Mouse (Mus musculus) inflammation-experienced regulatory T-cells, adult 6 months (primary cell): ENCODE data around the gene Olfr1143. TPM values are rescaled to one million over a fixed set of nuclear protein-coding genes. Genes with fewer than 3 reads are reported as not detected.

Source experiments
- ATAC-seq: one replicate; pipeline ENCODE4 v1.8.0; 2017
- polyA plus RNA-seq, 3 experiments: library from polyadenylated mRNA; unstranded; fragments of 100-300 nt; shearing (Covaris generic); gene quantifications; one replicate each; pipeline ENCODE4 v1.2.1; 2017

Olfr1143 gene
- not detected for polyA plus RNA-seq

GRCm38 (mm10) chr2:87800292-87800691 lies at the start of gene Olfr1143:
Gene Olfr1143 (plus strand): TSS chr2:87800592.
- no peak for ATAC-seq

GRCm38 (mm10) chr2:87753891-87754290 lies 46.5 kb upstream of the Olfr1143 start, which contains the start of gene Olfr1141:
Gene Olfr1141 (minus strand): TSS chr2:87753991.
- no peak for ATAC-seq

GRCm38 (mm10) chr2:87776143-87776542 lies 24.2 kb upstream of the Olfr1143 start:
- no peak for ATAC-seq

- no peak for ATAC-seq
Measured at GRCm38 (mm10) chr2:87779183-87779582, 21.2 kb upstream of the Olfr1143 start, which contains the start of gene Olfr152. Gene Olfr152 (plus strand): TSS chr2:87779483.

- no peak for ATAC-seq
Measured at GRCm38 (mm10) chr2:87809522-87809921, 9.1 kb downstream of the Olfr1143 start, which contains the start of gene Olfr1145. Gene Olfr1145 (plus strand): TSS chr2:87809822.

- ATAC-seq, result no peak
Measured at GRCm38 (mm10) chr2:87830233-87830632, 29.8 kb downstream of the Olfr1143 start, which contains the start of gene Olfr1148. Gene Olfr1148 (plus strand): TSS chr2:87830533.

GRCm38 (mm10) chr2:87843693-87844092 lies 43.3 kb downstream of the Olfr1143 start, which contains the start of gene Olfr1150-ps1:
Gene Olfr1150-ps1 (plus strand): TSS chr2:87843993.
- no peak for ATAC-seq

Other genes starting within 250 kb of the Olfr1143 start
- not detected for gene Olfr1129, start 226.7 kb upstream of the Olfr1143 start, polyA plus RNA-seq
- not detected for gene Olfr1130, start 194.4 kb upstream of the Olfr1143 start, polyA plus RNA-seq
- not detected for gene Olfr1131, start 173.5 kb upstream of the Olfr1143 start, polyA plus RNA-seq
- not detected for gene Olfr1132, start 163.1 kb upstream of the Olfr1143 start, polyA plus RNA-seq
- not detected for gene Olfr1133, start 153.2 kb upstream of the Olfr1143 start, polyA plus RNA-seq
- not detected for gene Olfr1134, start 142.1 kb upstream of the Olfr1143 start, polyA plus RNA-seq
- not detected for gene Olfr1135, start 126.9 kb upstream of the Olfr1143 start, polyA plus RNA-seq
- not detected for gene Olfr1136, start 106.6 kb upstream of the Olfr1143 start, polyA plus RNA-seq
- gene Olfr1137, start 87.4 kb upstream of the Olfr1143 start, polyA plus RNA-seq, result not detected
- gene Olfr1138, start 60.6 kb upstream of the Olfr1143 start, polyA plus RNA-seq, result not detected
- not detected for gene Olfr1140, start 56.8 kb upstream of the Olfr1143 start, polyA plus RNA-seq
- gene Olfr1141, start 46.6 kb upstream of the Olfr1143 start, polyA plus RNA-seq, result not detected
- not detected for gene Olfr152, start 21.1 kb upstream of the Olfr1143 start, polyA plus RNA-seq
- gene Olfr1145, start 9.2 kb downstream of the Olfr1143 start, polyA plus RNA-seq, result not detected
- not detected for gene Olfr1148, start 29.9 kb downstream of the Olfr1143 start, polyA plus RNA-seq
- not detected for gene Olfr1150-ps1, start 43.4 kb downstream of the Olfr1143 start, polyA plus RNA-seq
- not detected for gene Olfr1151, start 55.3 kb downstream of the Olfr1143 start, polyA plus RNA-seq
- gene Olfr1152, start 65.9 kb downstream of the Olfr1143 start, polyA plus RNA-seq, result not detected
- not detected for gene Olfr1153, start 94.4 kb downstream of the Olfr1143 start, polyA plus RNA-seq
- not detected for gene Olfr1154, start 104.6 kb downstream of the Olfr1143 start, polyA plus RNA-seq
- gene Olfr1155, start 144.5 kb downstream of the Olfr1143 start, polyA plus RNA-seq, result not detected
- under 1 TPM in 1 of 3 experiments, not detected in 2; 0.23 TPM for gene Olfr1156, start 152.5 kb downstream of the Olfr1143 start, polyA plus RNA-seq
- not detected for gene Olfr1157, start 167.7 kb downstream of the Olfr1143 start, polyA plus RNA-seq
- gene Olfr74, start 174.1 kb downstream of the Olfr1143 start, polyA plus RNA-seq, result not detected
- gene Olfr1158, start 189.5 kb downstream of the Olfr1143 start, polyA plus RNA-seq, result not detected
- gene Olfr1160, start 207.7 kb downstream of the Olfr1143 start, polyA plus RNA-seq, result not detected
- gene Olfr1161, start 222.2 kb downstream of the Olfr1143 start, polyA plus RNA-seq, result not detected
- gene Olfr73, start 237.1 kb downstream of the Olfr1143 start, polyA plus RNA-seq, result not detected